Mouse (Mus musculus): ENCODE results near the gene Osbpl10. TPM values are rescaled to one million over a fixed set of nuclear protein-coding genes. Genes with fewer than 3 reads are reported as not detected.

Gene Osbpl10
- polyA plus RNA-seq, 1 experiment from 2014 or later: 1.6 TPM

DNA sequence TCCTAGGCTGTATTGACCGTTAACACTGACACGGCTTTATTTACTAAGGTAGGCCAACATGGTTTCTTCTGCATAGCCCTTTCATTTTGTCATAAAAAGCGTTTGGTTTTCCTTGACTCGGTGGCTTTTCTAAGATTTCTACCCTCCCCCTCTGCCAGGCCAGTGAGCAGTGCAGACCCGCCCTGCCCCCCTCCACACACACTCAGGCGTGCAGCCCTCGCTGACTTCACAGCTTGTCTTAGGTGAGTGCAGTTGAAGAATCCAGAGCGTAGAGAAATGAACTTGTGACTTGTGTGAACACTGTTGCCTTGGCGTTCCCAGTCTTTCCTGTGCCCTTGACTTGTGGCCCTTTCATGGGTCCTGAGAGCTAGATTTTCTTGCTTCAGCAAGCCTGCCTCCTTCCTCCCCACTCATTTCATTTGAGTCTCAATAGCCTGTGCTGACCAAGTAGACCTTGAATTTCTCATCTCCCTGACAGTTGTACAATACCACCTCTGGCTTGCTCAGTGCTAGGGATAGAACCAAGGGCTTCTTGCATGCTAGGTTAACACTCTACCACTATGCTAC, 212.1 kb downstream of the Osbpl10 start:
- no peak overlapping the region for H3K27ac ChIP-seq (ENCODE audit: low read length)
- 56% methylated on average over 9 of the region's 9 CpGs for WGBS
- no peak for ATAC-seq (ENCODE audit: insufficient number of reproducible peaks, insufficient read depth, low FRiP score, low read depth)

DNA sequence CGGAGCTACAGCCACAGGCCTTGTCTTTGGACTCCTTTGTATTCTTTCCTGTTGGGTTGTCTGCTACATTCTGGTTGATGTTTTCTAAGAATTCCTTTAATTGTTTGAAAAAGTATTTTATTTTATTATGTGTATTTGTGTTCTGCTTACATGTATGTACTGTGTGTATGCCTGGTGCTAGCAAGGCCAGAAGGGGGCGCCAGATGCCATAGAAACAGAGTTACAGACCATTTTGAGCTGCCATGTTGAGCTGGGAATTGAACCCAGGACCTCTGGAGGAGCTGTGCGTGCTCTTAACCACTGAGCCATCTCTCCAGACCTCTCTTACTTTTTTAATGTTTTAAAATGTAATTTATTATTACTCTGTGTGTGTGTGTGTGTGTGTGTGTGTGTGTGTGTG, 214.5 kb downstream of the Osbpl10 start:
- 76% methylated on average over 3 of the region's 3 CpGs for WGBS
- ATAC-seq (ENCODE audit: insufficient number of reproducible peaks, insufficient read depth, low FRiP score, low read depth): no peak

More for the DNA sequence above, 212.1 kb downstream of the Osbpl10 start:
- H3K27me3 ChIP-seq (ENCODE audit: control insufficient read depth, insufficient read depth, low read length): no peaks in the 10 kb centered on the region
- H3K4me2 ChIP-seq (replicated peaks; ENCODE audit: low read depth, low read length): no peak overlapping the region
- H3K36me3 ChIP-seq (ENCODE audit: control insufficient read depth, insufficient read depth, low read length): no peaks in the 10 kb centered on the region
- no peak overlapping the region for H3K4me3 ChIP-seq (ENCODE audit: low read depth, low read length)
- H3K9ac ChIP-seq (replicated peaks; ENCODE audit: low read depth, low read length): no peak overlapping the region
- H3K9me3 ChIP-seq (ENCODE audit: control insufficient read depth, low read depth, low read length): no peaks in the 10 kb centered on the region
- H3K4me1 ChIP-seq (ENCODE audit: control insufficient read depth, insufficient read depth, low read length): no peaks in the 10 kb centered on the region

DNA sequence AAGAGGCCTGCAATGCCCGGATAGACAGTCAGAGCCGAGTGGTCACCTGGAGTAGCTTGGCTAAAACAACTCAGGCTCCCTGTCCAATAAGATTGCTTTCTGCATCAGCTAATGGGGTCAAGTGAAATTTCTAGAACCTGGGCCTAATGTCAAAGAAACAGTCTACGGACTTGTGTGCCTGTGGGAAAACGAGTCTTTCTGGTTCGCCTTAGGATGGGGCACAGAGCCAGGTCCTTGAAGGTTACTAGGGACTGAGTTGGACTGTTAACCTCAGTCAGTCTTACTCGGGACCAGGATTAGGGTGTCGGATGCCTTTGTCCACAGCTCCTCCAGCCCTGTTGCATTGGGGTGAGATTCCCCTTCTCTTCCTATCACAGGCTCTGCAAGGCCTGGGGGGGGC, 218.7 kb downstream of the Osbpl10 start:
- no peak overlapping the region for H3K4me2 ChIP-seq (replicated peaks; ENCODE audit: low read depth, low read length)
- H3K36me3 ChIP-seq (ENCODE audit: control insufficient read depth, insufficient read depth, low read length): no peaks in the 10 kb centered on the region
- H3K9me3 ChIP-seq (ENCODE audit: control insufficient read depth, low read depth, low read length): no peaks in the 10 kb centered on the region
- 0 out of 2 replicates have a peak, but pooled peaks cover 2% of the 10 kb centered on the region for H3K4me1 ChIP-seq (ENCODE audit: control insufficient read depth, insufficient read depth, low read length)
- no peaks in the 10 kb centered on the region for H3K27me3 ChIP-seq (ENCODE audit: control insufficient read depth, insufficient read depth, low read length)
- 58% methylated on average over 7 of the region's 7 CpGs for WGBS
- no peak overlapping the region for H3K9ac ChIP-seq (replicated peaks; ENCODE audit: low read depth, low read length)
- ATAC-seq (ENCODE audit: insufficient number of reproducible peaks, insufficient read depth, low FRiP score, low read depth): no peak
- no peak overlapping the region for H3K4me3 ChIP-seq (ENCODE audit: low read depth, low read length)
- H3K27ac ChIP-seq (ENCODE audit: low read length): peak overlapping the region; percentile 21; the same call in 1 of the 2 replicates

More for the DNA sequence above, 214.5 kb downstream of the Osbpl10 start:
- no peak overlapping the region for H3K4me3 ChIP-seq (ENCODE audit: low read depth, low read length)
- no peak overlapping the region for H3K9ac ChIP-seq (replicated peaks; ENCODE audit: low read depth, low read length)
- H3K27ac ChIP-seq (ENCODE audit: low read length): no peak overlapping the region
- H3K4me1 ChIP-seq (ENCODE audit: control insufficient read depth, insufficient read depth, low read length): 0 out of 2 replicates have a peak, but pooled peaks cover 2% of the 10 kb centered on the region
- H3K4me2 ChIP-seq (replicated peaks; ENCODE audit: low read depth, low read length): no peak overlapping the region
- H3K27me3 ChIP-seq (ENCODE audit: control insufficient read depth, insufficient read depth, low read length): no peaks in the 10 kb centered on the region
- H3K36me3 ChIP-seq (ENCODE audit: control insufficient read depth, insufficient read depth, low read length): no peaks in the 10 kb centered on the region
- H3K9me3 ChIP-seq (ENCODE audit: control insufficient read depth, low read depth, low read length): no peaks in the 10 kb centered on the region

DNA sequence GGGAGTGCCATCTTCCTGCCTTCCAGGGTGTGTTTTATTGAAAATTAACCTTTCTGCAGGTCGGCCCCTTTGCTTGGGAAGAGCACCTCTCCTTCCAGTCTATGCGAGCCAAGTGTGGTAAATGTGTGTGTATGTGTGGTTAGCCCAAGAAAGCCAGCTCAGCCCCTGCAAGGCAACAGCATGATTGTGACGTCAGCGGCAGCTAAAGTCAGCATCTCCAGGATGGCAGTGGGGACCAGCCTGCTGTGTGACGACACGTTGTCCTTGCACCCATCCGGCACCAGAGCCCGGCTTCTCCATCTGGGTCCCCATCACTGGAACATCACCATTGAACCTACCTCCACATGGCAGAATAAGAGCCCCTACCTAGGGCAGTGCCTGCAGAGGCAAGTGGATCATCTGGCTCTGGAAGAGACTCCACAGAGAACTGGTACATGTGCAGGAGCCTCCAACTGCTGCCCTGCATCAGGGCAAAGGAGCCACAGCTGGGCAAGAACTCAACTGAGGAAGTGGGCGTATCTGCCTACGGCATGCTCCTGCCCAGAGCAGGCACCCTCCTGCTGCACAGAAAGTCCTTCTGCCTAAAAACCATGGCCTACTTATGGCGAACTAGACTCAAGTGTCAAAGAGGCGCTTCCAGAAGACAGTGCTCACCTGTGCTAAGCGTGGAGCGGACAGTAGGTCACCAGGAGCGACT, 221.9 kb downstream of the Osbpl10 start:
- WGBS: 92% methylated on average over 15 of the region's 15 CpGs
- Histone ChIP-seq H3K9ac (replicated peaks; ENCODE audit: low read depth, low read length) (no peak overlapping the region), H3K9me3 (ENCODE audit: control insufficient read depth, low read depth, low read length) (no peaks in the 10 kb centered on the region), H3K27ac (ENCODE audit: low read length) (no peak overlapping the region), H3K27me3 (ENCODE audit: control insufficient read depth, insufficient read depth, low read length) (no peaks in the 10 kb centered on the region), H3K4me1 (ENCODE audit: control insufficient read depth, insufficient read depth, low read length) (0 out of 2 replicates have a peak, but pooled peaks cover 2% of the 10 kb centered on the region), H3K4me2 (replicated peaks; ENCODE audit: low read depth, low read length) (no peak overlapping the region), H3K4me3 (ENCODE audit: low read depth, low read length) (no peak overlapping the region), H3K36me3 (ENCODE audit: control insufficient read depth, insufficient read depth, low read length) (no peaks in the 10 kb centered on the region)
- ATAC-seq (ENCODE audit: insufficient number of reproducible peaks, insufficient read depth, low FRiP score, low read depth): no peak

DNA sequence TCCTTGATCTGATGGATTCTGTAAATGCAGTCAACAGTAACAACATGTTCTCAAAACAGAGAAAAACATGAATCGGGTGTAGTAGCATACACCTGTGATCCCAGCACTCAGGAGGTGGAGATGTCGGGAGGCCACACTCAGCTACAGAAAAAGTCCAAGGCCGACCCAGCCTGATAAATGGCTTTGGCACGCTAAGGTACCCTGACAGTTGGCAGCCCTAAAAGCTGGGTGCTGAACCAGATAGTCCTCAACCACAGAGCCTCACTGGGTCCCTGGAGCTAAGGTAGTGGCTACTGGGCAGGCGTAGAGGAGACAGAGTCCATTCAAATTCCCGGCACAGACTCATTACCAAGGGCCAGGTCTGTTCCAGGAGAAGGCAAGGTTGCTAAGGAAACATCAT, 222.9 kb downstream of the Osbpl10 start:
- H3K4me2 ChIP-seq (replicated peaks; ENCODE audit: low read depth, low read length): no peak overlapping the region
- ATAC-seq (ENCODE audit: insufficient number of reproducible peaks, insufficient read depth, low FRiP score, low read depth): no peak
- no peaks in the 10 kb centered on the region for H3K9me3 ChIP-seq (ENCODE audit: control insufficient read depth, low read depth, low read length)
- peaks cover 11% of the 10 kb centered on the region; the same call in 1 of the 2 replicates for H3K4me1 ChIP-seq (ENCODE audit: control insufficient read depth, insufficient read depth, low read length)
- H3K36me3 ChIP-seq (ENCODE audit: control insufficient read depth, insufficient read depth, low read length): no peaks in the 10 kb centered on the region
- no peak overlapping the region for H3K27ac ChIP-seq (ENCODE audit: low read length)
- WGBS: 90% methylated on average over 6 of the region's 6 CpGs
- H3K9ac ChIP-seq (replicated peaks; ENCODE audit: low read depth, low read length): no peak overlapping the region
- H3K4me3 ChIP-seq (ENCODE audit: low read depth, low read length): no peak overlapping the region
- no peaks in the 10 kb centered on the region for H3K27me3 ChIP-seq (ENCODE audit: control insufficient read depth, insufficient read depth, low read length)

DNA sequence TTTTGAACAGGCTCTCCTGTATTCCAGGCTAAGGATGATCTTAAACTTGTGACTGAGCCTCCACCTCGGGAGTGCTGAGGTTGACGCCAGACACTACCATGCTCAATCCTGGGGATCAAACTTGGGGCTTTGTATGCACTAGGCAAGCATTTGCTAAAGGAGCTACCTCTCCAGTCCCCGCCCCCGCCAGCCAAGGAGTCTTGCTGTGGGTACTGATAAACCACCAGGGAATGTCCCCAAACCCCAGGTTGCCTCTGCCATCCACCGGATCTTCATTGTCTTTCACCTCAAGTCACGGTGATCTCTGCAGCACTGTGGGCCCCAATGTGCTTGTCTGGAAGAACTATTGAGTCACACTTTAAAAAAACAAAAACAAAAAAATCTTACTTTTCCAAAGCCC, 224.8 kb downstream of the Osbpl10 start:
- Histone ChIP-seq H3K27me3 (ENCODE audit: control insufficient read depth, insufficient read depth, low read length) (no peaks in the 10 kb centered on the region), H3K36me3 (ENCODE audit: control insufficient read depth, insufficient read depth, low read length) (no peaks in the 10 kb centered on the region), H3K9me3 (ENCODE audit: control insufficient read depth, low read depth, low read length) (no peaks in the 10 kb centered on the region), H3K9ac (replicated peaks; ENCODE audit: low read depth, low read length) (no peak overlapping the region), H3K4me1 (ENCODE audit: control insufficient read depth, insufficient read depth, low read length) (peaks cover 10% of the 10 kb centered on the region; the same call in 1 of the 2 replicates), H3K4me2 (replicated peaks; ENCODE audit: low read depth, low read length) (no peak overlapping the region), H3K27ac (ENCODE audit: low read length) (no peak overlapping the region), H3K4me3 (ENCODE audit: low read depth, low read length) (no peak overlapping the region)
- no peak for ATAC-seq (ENCODE audit: insufficient number of reproducible peaks, insufficient read depth, low FRiP score, low read depth)
- 56% methylated on average over 6 of the region's 6 CpGs for WGBS

DNA sequence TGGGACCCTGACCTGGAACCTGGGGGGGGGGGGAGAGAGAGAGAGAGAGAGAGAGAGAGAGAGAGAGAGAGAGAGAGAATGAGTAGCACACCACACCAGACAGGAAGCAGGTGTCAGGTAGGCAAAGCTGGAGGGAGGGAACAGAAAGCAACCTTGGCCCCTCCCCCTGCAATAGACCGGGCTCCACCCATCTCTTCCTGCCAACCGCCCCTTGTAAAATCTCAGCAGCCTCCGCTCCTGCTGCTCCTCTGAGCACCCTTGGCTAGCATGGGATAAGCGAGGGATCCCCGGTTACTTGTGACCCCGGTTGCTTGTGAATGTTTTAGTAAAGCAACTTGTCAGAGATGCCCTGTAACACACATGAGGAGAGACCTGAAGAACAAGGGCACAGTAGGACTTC, 227.1 kb downstream of the Osbpl10 start:
- peak; percentile 73; the same call in 1 of the 2 replicates for ATAC-seq (ENCODE audit: insufficient number of reproducible peaks, insufficient read depth, low FRiP score, low read depth)
- H3K36me3 ChIP-seq (ENCODE audit: control insufficient read depth, insufficient read depth, low read length): no peaks in the 10 kb centered on the region
- WGBS: 6% methylated on average over 6 of the region's 6 CpGs
- peaks cover 10% of the 10 kb centered on the region; the same call in 1 of the 2 replicates for H3K4me1 ChIP-seq (ENCODE audit: control insufficient read depth, insufficient read depth, low read length)
- no peaks in the 10 kb centered on the region for H3K27me3 ChIP-seq (ENCODE audit: control insufficient read depth, insufficient read depth, low read length)
- peak overlapping the region; percentile 28; the same call in 1 of the 2 replicates for H3K4me2 ChIP-seq (replicated peaks; ENCODE audit: low read depth, low read length)
- no peak overlapping the region for H3K4me3 ChIP-seq (ENCODE audit: low read depth, low read length)
- H3K9me3 ChIP-seq (ENCODE audit: control insufficient read depth, low read depth, low read length): no peaks in the 10 kb centered on the region
- H3K9ac ChIP-seq (replicated peaks; ENCODE audit: low read depth, low read length): no peak overlapping the region
- no peak overlapping the region for H3K27ac ChIP-seq (ENCODE audit: low read length)

DNA sequence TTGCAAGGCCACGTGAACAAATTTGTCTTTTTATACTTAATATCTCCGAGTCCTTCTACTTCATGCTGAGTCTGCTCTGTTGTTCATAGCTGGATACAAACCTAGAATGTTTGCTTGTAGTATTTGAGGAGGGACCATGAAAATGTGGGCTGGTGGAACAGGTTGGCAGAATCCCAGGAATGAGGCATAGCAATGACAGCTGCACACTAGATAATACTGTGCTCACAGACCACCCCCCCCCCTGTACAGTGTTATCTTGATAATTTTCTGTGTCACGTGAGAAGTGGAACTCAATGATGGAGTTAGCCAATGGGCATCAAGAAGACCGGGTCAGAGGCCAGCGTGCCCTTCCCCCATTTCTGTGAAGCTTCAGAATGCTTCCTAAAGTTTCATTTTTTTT, 227.8 kb downstream of the Osbpl10 start:
- Histone ChIP-seq H3K4me3 (ENCODE audit: low read depth, low read length) (no peak overlapping the region), H3K27ac (ENCODE audit: low read length) (no peak overlapping the region), H3K36me3 (ENCODE audit: control insufficient read depth, insufficient read depth, low read length) (no peaks in the 10 kb centered on the region), H3K9ac (replicated peaks; ENCODE audit: low read depth, low read length) (no peak overlapping the region), H3K27me3 (ENCODE audit: control insufficient read depth, insufficient read depth, low read length) (no peaks in the 10 kb centered on the region), H3K9me3 (ENCODE audit: control insufficient read depth, low read depth, low read length) (no peaks in the 10 kb centered on the region), H3K4me1 (ENCODE audit: control insufficient read depth, insufficient read depth, low read length) (peaks cover 10% of the 10 kb centered on the region; the same call in 1 of the 2 replicates), H3K4me2 (replicated peaks; ENCODE audit: low read depth, low read length) (peak overlapping the region; percentile 28; the same call in 1 of the 2 replicates)
- WGBS: 44% methylated on average over 5 of the region's 5 CpGs
- no peak for ATAC-seq (ENCODE audit: insufficient number of reproducible peaks, insufficient read depth, low FRiP score, low read depth)

Measured in stomach, embryonic 14.5 days (tissue).